Mouse (Mus musculus) limb, embryonic 14.5 days (tissue): ENCODE measurements at regions not wholly inside any gene's neighbourhood (a gene's known extent, or its start where the extent isn't known, plus 50 kb on each side); places are given as distances from the start of the nearest gene placed in this dataset.

Source experiments
- ATAC-seq: fragments of 200-750 bp; cut with Nextera tagmentation; 2 replicates; pipeline ENCODE4 v1.8.0; 2017; ENCODE audit warnings: low read depth, moderate number of reproducible peaks, moderate TSS enrichment; ENCODE audit not compliant: low FRiP score
- DNase-seq: peaks from one replicate; pipeline ENCODE4 v3.0.0-alpha.2; 2015; ENCODE audit warnings: low spot score
- H3K27ac ChIP-seq: fragments of 300-500 bp; sonication (generic); replicated peaks from 2 replicates; pipeline ENCODE4 v1.5.1; 2014; ENCODE audit warnings: low read depth, mild to moderate bottlenecking, low read length, moderate library complexity, mixed read lengths
- H3K27me3 ChIP-seq: fragments of 300-500 bp; sonication (generic); 2 replicates; pipeline ENCODE4 v1.6.1; 2014; ENCODE audit warnings: low read length, mixed read lengths; ENCODE audit not compliant: control insufficient read depth, insufficient read depth
- H3K36me3 ChIP-seq: fragments of 300-500 bp; sonication (generic); 2 replicates; pipeline ENCODE4 v1.6.1; 2014; ENCODE audit warnings: mild to moderate bottlenecking, low read length, moderate library complexity, mixed read lengths; ENCODE audit not compliant: control insufficient read depth, insufficient read depth
- H3K4me1 ChIP-seq: fragments of 300-500 bp; sonication (generic); 2 replicates; pipeline ENCODE4 v1.6.1; 2014; ENCODE audit warnings: antibody characterized with exemption, low read length, mixed read lengths; ENCODE audit not compliant: control insufficient read depth, insufficient read depth
- H3K4me2 ChIP-seq: fragments of 300-500 bp; sonication (generic); replicated peaks from 2 replicates; pipeline ENCODE4 v1.6.1; 2014; ENCODE audit warnings: low read depth, mild to moderate bottlenecking, low read length, moderate library complexity; ENCODE audit not compliant: severe bottlenecking
- H3K4me3 ChIP-seq: fragments of 300-500 bp; sonication (generic); replicated peaks from 2 replicates; pipeline ENCODE4 v1.5.1; 2014; ENCODE audit warnings: low read length
- H3K9ac ChIP-seq: fragments of 300-500 bp; sonication (generic); 2 replicates; pipeline ENCODE4 v1.6.1; 2014; ENCODE audit warnings: mild to moderate bottlenecking, low read depth, low read length, moderate library complexity; ENCODE audit not compliant: severe bottlenecking
- H3K9me3 ChIP-seq: fragments of 300-500 bp; sonication (generic); 2 replicates; pipeline ENCODE4 v1.6.1; 2016; ENCODE audit warnings: low read length; ENCODE audit not compliant: control insufficient read depth
- POLR2A ChIP-seq: fragments of 200-500 bp; IDR thresholded peaks from 2 replicates; pipeline ENCODE4 v1.8.0; 2012; ENCODE audit warnings: inconsistent platforms, mild to moderate bottlenecking, moderate library complexity, borderline replicate concordance; ENCODE audit not compliant: insufficient read depth, insufficient read length; ENCODE audit errors: extremely low read depth
- WGBS: fragments of 180-500 bp; shearing (Covaris S2); extraction: QIAGEN DNeasy Blood & Tissue Kit; methylation state at CpG from one replicate; pipeline ENCODE4 v1.1.7; 2014; 5-methylcytosine and 5-hydroxymethylcytosine counted together

- no peaks in the 10 kb centered on the region for H3K4me1 ChIP-seq
- WGBS: 95% methylated on average over 3 of the region's 3 CpGs
- no peaks in the 10 kb centered on the region for H3K9me3 ChIP-seq
- H3K36me3 ChIP-seq: no peaks in the 10 kb centered on the region
- no peak overlapping the region for H3K4me2 ChIP-seq
- no peaks in the 10 kb centered on the region for H3K27me3 ChIP-seq
- H3K9ac ChIP-seq: no peak overlapping the region
- no peak overlapping the region for H3K27ac ChIP-seq
- DNase-seq (no peak), ATAC-seq (no peak)
- H3K4me3 ChIP-seq: no peak overlapping the region
- no peak for TF ChIP-seq POLR2A
These were observed 598.4 kb upstream of the Robo1 start for GRCm38 (mm10) chr16:71709684-71710083.

GRCm38 (mm10) chr16:71711879-71712278 is 596.2 kb upstream of the Robo1 start:
- Histone ChIP-seq H3K27me3 (no peaks in the 10 kb centered on the region), H3K4me2 (no peak overlapping the region), H3K4me1 (no peaks in the 10 kb centered on the region), H3K9me3 (no peaks in the 10 kb centered on the region), H3K27ac (no peak overlapping the region), H3K9ac (no peak overlapping the region), H3K36me3 (no peaks in the 10 kb centered on the region), H3K4me3 (no peak overlapping the region)
- no peak for TF ChIP-seq POLR2A
- ATAC-seq: no peak
- no peak for DNase-seq
- 78% methylated on average over 2 of the region's 2 CpGs for WGBS

GRCm38 (mm10) chr16:71717207-71717606 is 590.9 kb upstream of the Robo1 start:
- no peak overlapping the region for H3K27ac ChIP-seq
- H3K4me1 ChIP-seq: no peaks in the 10 kb centered on the region
- 37% methylated on average over 3 of the region's 3 CpGs for WGBS
- no peaks in the 10 kb centered on the region for H3K36me3 ChIP-seq
- DNase-seq: no peak
- H3K9ac ChIP-seq: no peak overlapping the region
- no peak for TF ChIP-seq POLR2A
- no peaks in the 10 kb centered on the region for H3K27me3 ChIP-seq
- H3K9me3 ChIP-seq: no peaks in the 10 kb centered on the region
- no peak for ATAC-seq
- H3K4me2 ChIP-seq: no peak overlapping the region
- H3K4me3 ChIP-seq: no peak overlapping the region

GRCm38 (mm10) chr16:71724898-71725297 is 583.2 kb upstream of the Robo1 start:
- H3K27ac ChIP-seq: no peak overlapping the region
- no peaks in the 10 kb centered on the region for H3K36me3 ChIP-seq
- WGBS: 77% methylated on average over 2 of the region's 2 CpGs
- ATAC-seq: no peak
- H3K4me3 ChIP-seq: no peak overlapping the region
- H3K4me2 ChIP-seq: no peak overlapping the region
- TF ChIP-seq POLR2A: no peak
- H3K4me1 ChIP-seq: no peaks in the 10 kb centered on the region
- no peak for DNase-seq
- H3K9ac ChIP-seq: no peak overlapping the region
- no peaks in the 10 kb centered on the region for H3K9me3 ChIP-seq
- no peaks in the 10 kb centered on the region for H3K27me3 ChIP-seq

- Histone ChIP-seq H3K4me3 (no peak overlapping the region), H3K4me1 (no peaks in the 10 kb centered on the region), H3K36me3 (no peaks in the 10 kb centered on the region), H3K27ac (no peak overlapping the region), H3K9me3 (no peaks in the 10 kb centered on the region), H3K4me2 (no peak overlapping the region), H3K9ac (no peak overlapping the region), H3K27me3 (no peaks in the 10 kb centered on the region)
- no peak for TF ChIP-seq POLR2A
- ATAC-seq: no peak
- 86% methylated on average over 2 of the region's 2 CpGs for WGBS
- no peak for DNase-seq
These were observed 570.2 kb upstream of the Robo1 start for GRCm38 (mm10) chr16:71737941-71738340.

- Histone ChIP-seq H3K36me3 (no peaks in the 10 kb centered on the region), H3K4me3 (no peak overlapping the region), H3K27me3 (no peaks in the 10 kb centered on the region), H3K9me3 (no peaks in the 10 kb centered on the region), H3K4me2 (no peak overlapping the region), H3K9ac (no peak overlapping the region), H3K4me1 (no peaks in the 10 kb centered on the region), H3K27ac (no peak overlapping the region)
- no peak for ATAC-seq
- TF ChIP-seq POLR2A: no peak
- no peak for DNase-seq
- WGBS: 83% methylated on average over 5 of the region's 5 CpGs
These were observed 569.0 kb upstream of the Robo1 start for GRCm38 (mm10) chr16:71739104-71739503.
